ENCODE assay signal across 42 mouse cellular contexts in genomic region chr3:27950726-27951125, GRCm38 (mm10). TPM values are rescaled to one million over a fixed set of nuclear protein-coding genes. Genes with fewer than 3 reads are reported as not detected.
"Had no signal": no experiment of that assay in that cellular context is flagged by ENCODE, and none has a peak within 500 bp of the region (broad histone marks: within the 10 kb centered on the region; RNA-seq: fewer than 3 reads in every experiment).

No protein-coding gene starts in this region.

- H3K4me1 ChIP-seq: heart, embryonic 13.5 days; heart, embryonic 15.5 days; hindbrain, embryonic 10.5 days; hindbrain, embryonic 12.5 days; hindbrain, embryonic 13.5 days; hindbrain, embryonic 15.5 days; intestine, embryonic 15.5 days; kidney, embryonic 15.5 days had no signal

- H3K9me3 ChIP-seq: heart, embryonic 13.5 days; heart, embryonic 15.5 days; hindbrain, embryonic 10.5 days; hindbrain, embryonic 12.5 days; hindbrain, embryonic 13.5 days; hindbrain, embryonic 15.5 days; intestine, embryonic 15.5 days; kidney, embryonic 15.5 days had no signal

- H3K27me3 ChIP-seq: heart, embryonic 13.5 days; heart, embryonic 15.5 days; hindbrain, embryonic 12.5 days; hindbrain, embryonic 13.5 days; hindbrain, embryonic 15.5 days; intestine, embryonic 15.5 days; kidney, embryonic 15.5 days had no signal

- H3K4me3 ChIP-seq: heart, embryonic 13.5 days; heart, embryonic 15.5 days; hindbrain, embryonic 10.5 days; hindbrain, embryonic 12.5 days; hindbrain, embryonic 13.5 days; hindbrain, embryonic 15.5 days; intestine, embryonic 15.5 days; kidney, embryonic 15.5 days; layer of hippocampus, adult 2 months; left cerebral cortex, adult 2 months had no signal

- DNase-seq: heart, postnatal 10 days; heart, postnatal 14 days; heart, postnatal 36 days; heart, postnatal 4 days; kidney, adult 11 months; kidney, adult 18-20 months; kidney, adult 2 months; kidney, adult 8-10 months; kidney, adult 9 months; kidney, postnatal 10 days; kidney, postnatal 14 days; kidney, postnatal 25 days; kidney, postnatal 36 days; kidney, postnatal 4 days; layer of hippocampus, adult 9-11 months; layer of hippocampus, postnatal 36 days had no signal

- H3K4me2 ChIP-seq: heart, embryonic 13.5 days; heart, embryonic 15.5 days; hindbrain, embryonic 12.5 days; hindbrain, embryonic 13.5 days; hindbrain, embryonic 14.5 days; hindbrain, embryonic 15.5 days; intestine, embryonic 15.5 days; kidney, embryonic 15.5 days had no signal

- ATAC-seq: hindbrain, embryonic 16.5 days; hindbrain, postnatal 0 days; inflammation-experienced regulatory T-cells, adult 6 months; intestine, embryonic 15.5 days; intestine, embryonic 16.5 days; intestine, postnatal 0 days had no signal

- H3K9ac ChIP-seq: heart, embryonic 13.5 days; heart, embryonic 15.5 days; hindbrain, embryonic 12.5 days; hindbrain, embryonic 13.5 days; hindbrain, embryonic 14.5 days; hindbrain, embryonic 15.5 days; intestine, embryonic 15.5 days; kidney, embryonic 15.5 days had no signal

- H3K27ac ChIP-seq: heart, embryonic 13.5 days; heart, embryonic 15.5 days; hindbrain, embryonic 10.5 days; hindbrain, embryonic 12.5 days; hindbrain, embryonic 13.5 days; hindbrain, embryonic 14.5 days; hindbrain, embryonic 15.5 days; hindbrain, postnatal 0 days; intestine, embryonic 15.5 days; kidney, embryonic 15.5 days; kidney, postnatal 0 days; layer of hippocampus, adult 2 months; left cerebral cortex, adult 2 months had no signal

- H3K36me3 ChIP-seq: heart, embryonic 15.5 days; hindbrain, embryonic 10.5 days; hindbrain, embryonic 12.5 days; hindbrain, embryonic 13.5 days; hindbrain, embryonic 15.5 days; intestine, embryonic 15.5 days; kidney, embryonic 15.5 days had no signal

RNA-seq across cellular contexts. Expression of gene Tmem212, which starts 54.6 kb away (rescaled TPM):
- total RNA-seq: heart, postnatal 10 days; heart, postnatal 25 days; heart, postnatal 36 days; heart, postnatal 4 days; hematopoietic stem cell, adult 5-6 weeks had no signal
- polyA plus RNA-seq: heart, embryonic 13.5 days; heart, embryonic 14.5 days; heart, embryonic 15.5 days; heart, embryonic 16.5 days; heart, postnatal 0 days; hindbrain, embryonic 10.5 days; hindbrain, embryonic 11.5 days; hindbrain, embryonic 12.5 days; hindbrain, embryonic 13.5 days; hindbrain, embryonic 14.5 days; hindbrain, embryonic 15.5 days; inflammation-experienced regulatory T-cells, adult 6 months; intestine, embryonic 14.5 days; intestine, embryonic 15.5 days; intestine, embryonic 16.5 days; kidney, adult 2 months; kidney, embryonic 14.5 days; kidney, embryonic 15.5 days; large intestine, adult 2 months had no signal
